Mouse (Mus musculus) spleen, adult 2 months (tissue): ENCODE results near the gene Ccdc173.

ENCODE experiments used
- CTCF ChIP-seq: fragments of 200-500 bp; IDR thresholded peaks from 2 replicates; pipeline ENCODE4 v1.5.1; 2011; ENCODE audit warnings: mild to moderate bottlenecking, inconsistent platforms; ENCODE audit not compliant: insufficient read depth, insufficient read length, insufficient replicate concordance; ENCODE audit errors: extremely low read depth
- POLR2A ChIP-seq: fragments of 200-500 bp; IDR thresholded peaks from 2 replicates; pipeline ENCODE4 v1.6.1; 2011; ENCODE audit warnings: low read depth, low read length, inconsistent platforms

GRCm38 (mm10) chr2:69818350-69819085 lies 29.1 kb upstream of the Ccdc173 start:
- no peak for TF ChIP-seq POLR2A
- no peak for TF ChIP-seq CTCF
